In the genomic region with DNA sequence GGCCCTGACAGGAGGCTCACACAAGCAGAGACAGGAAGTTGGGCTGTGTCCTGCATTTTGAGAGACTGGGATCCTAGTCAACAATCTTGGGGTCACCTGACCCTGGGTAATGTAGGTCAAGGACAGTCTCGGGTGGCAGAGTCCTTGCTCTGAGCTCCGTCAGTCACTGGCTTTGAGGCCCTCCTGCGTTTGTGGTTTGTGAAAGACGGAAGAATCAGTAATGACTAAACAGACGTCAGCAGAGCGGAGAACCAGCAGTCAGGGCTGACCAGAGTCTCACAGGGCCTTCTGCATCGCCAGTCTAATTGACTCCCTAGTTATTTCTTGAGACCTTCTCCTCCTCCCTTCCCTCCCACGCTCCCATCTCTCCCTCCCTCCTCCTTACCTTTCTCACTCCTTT, we compare ENCODE assay signal across 16 mouse cellular contexts. TPM values are rescaled to one million over a fixed set of nuclear protein-coding genes. Genes with fewer than 3 reads are reported as not detected.
"Had no signal": no experiment of that assay in that cellular context is flagged by ENCODE, and none has a peak within 500 bp of the region (broad histone marks: within the 10 kb centered on the region; RNA-seq: fewer than 3 reads in every experiment).

No protein-coding gene starts in this region.

- H3K36me3 ChIP-seq: limb, embryonic 15.5 days; liver, embryonic 15.5 days; midbrain, embryonic 12.5 days; stomach, embryonic 15.5 days had no signal

- H3K27me3 ChIP-seq: limb, embryonic 15.5 days; liver, embryonic 15.5 days; midbrain, embryonic 12.5 days; stomach, embryonic 15.5 days had no signal

- H3K4me1 ChIP-seq: limb, embryonic 15.5 days; liver, embryonic 15.5 days had no signal

- H3K4me2 ChIP-seq: limb, embryonic 15.5 days; liver, embryonic 15.5 days; lung, embryonic 14.5 days; midbrain, embryonic 12.5 days; stomach, embryonic 15.5 days had no signal

- H3K9me3 ChIP-seq: limb, embryonic 15.5 days; liver, embryonic 15.5 days; stomach, embryonic 15.5 days had no signal

- H3K9ac ChIP-seq: limb, embryonic 15.5 days; liver, embryonic 15.5 days; lung, embryonic 14.5 days; midbrain, embryonic 12.5 days; stomach, embryonic 15.5 days had no signal

- H3K4me3 ChIP-seq: limb, embryonic 15.5 days; liver, embryonic 15.5 days; midbrain, embryonic 12.5 days; stomach, embryonic 15.5 days had no signal

- DNase-seq: kidney, adult 9 months; kidney, postnatal 36 days; layer of hippocampus, adult 9-11 months; layer of hippocampus, postnatal 36 days; lung, embryonic 14.5 days; lung, postnatal 10 days; right cerebral cortex, adult 18-20 months; right cerebral cortex, postnatal 25 days; thymus, adult 2 months; thymus, postnatal 25 days had no signal

- H3K27ac ChIP-seq: kidney, postnatal 0 days; limb, embryonic 15.5 days; liver, embryonic 15.5 days; midbrain, embryonic 12.5 days; stomach, embryonic 15.5 days had no signal

RNA-seq across cellular contexts. Expression of gene Slc12a8, which starts 14.1 kb away (rescaled TPM):
- total RNA-seq: megakaryocyte-erythroid progenitor cell, adult 5-6 weeks had no signal
